ENCODE assay signal across 13 mouse cellular contexts in genomic region chr1:137297780-137298569, GRCm38 (mm10).
DNase-seq lines count a peak whose midpoint lies in the region; ATAC-seq and TF ChIP-seq lines count a peak whose summit lies in the region.
"Had no signal": no experiment of that assay in that cellular context is flagged by ENCODE, and none has a peak within 500 bp of the region (broad histone marks: within the 10 kb centered on the region; RNA-seq: fewer than 3 reads in every experiment).

No protein-coding gene starts in this region.

- no peaks in the 10 kb centered on the region for H3K9me3 ChIP-seq in forebrain, postnatal 0 days (ENCODE audit: low read length)
- H3K9me3 ChIP-seq in forebrain, embryonic 13.5 days (replicated peaks) = 0 out of 2 replicates have a peak, but pooled peaks cover 2% of the 10 kb centered on the region
- no peaks in the 10 kb centered on the region for H3K9me3 ChIP-seq in lung, embryonic 14.5 days (ENCODE audit: low read depth, low read length)
- H3K9me3 ChIP-seq: limb, embryonic 15.5 days had no signal

- WGBS in forebrain, postnatal 0 days = 58% methylated on average over 10 of the region's 10 CpGs
- 69% methylated on average over 10 of the region's 10 CpGs for WGBS in forebrain, embryonic 13.5 days
- WGBS in lung, embryonic 14.5 days = 53% methylated on average over 10 of the region's 10 CpGs
- 48% methylated on average over 10 of the region's 10 CpGs for WGBS in lung, adult 2 months

- no peaks in the 10 kb centered on the region for H3K4me1 ChIP-seq in forebrain, postnatal 0 days (ENCODE audit: insufficient read depth)
- H3K4me1 ChIP-seq in forebrain, embryonic 13.5 days = no peaks in the 10 kb centered on the region
- H3K4me1 ChIP-seq in lung, embryonic 14.5 days (ENCODE audit: insufficient read depth) = no peaks in the 10 kb centered on the region
- H3K4me1 ChIP-seq in lung, adult 2 months (ENCODE audit: control insufficient read depth, insufficient read depth, low read length) = no peaks in the 10 kb centered on the region
- H3K4me1 ChIP-seq: limb, embryonic 15.5 days had no signal

- no peak for DNase-seq in forebrain, postnatal 0 days
- peak; percentile 56 for DNase-seq in lung, embryonic 14.5 days
- DNase-seq in lung, adult 2 months = no peak
- DNase-seq in brain, adult 2 months (ENCODE audit: low read depth, low spot score) = peak; percentile 60
- DNase-seq in telencephalon, adult 2 months (ENCODE audit: low read depth, low spot score) = peak; percentile 13
- DNase-seq in heart, adult 9 months (ENCODE audit: low spot score in 2 of 2) = no peak
- no peak for DNase-seq in spleen, postnatal 14 days (ENCODE audit: low spot score in 2 of 2)
- DNase-seq: cerebellum, adult 11-12 months; gastrocnemius, postnatal 10 days; heart, postnatal 10 days; kidney, postnatal 36 days had no signal

- H3K27me3 ChIP-seq in forebrain, postnatal 0 days (ENCODE audit: insufficient read depth, low read length) = no peaks in the 10 kb centered on the region
- no peaks in the 10 kb centered on the region for H3K27me3 ChIP-seq in forebrain, embryonic 13.5 days
- H3K27me3 ChIP-seq in lung, embryonic 14.5 days (ENCODE audit: insufficient read depth, low read length) = no peaks in the 10 kb centered on the region
- H3K27me3 ChIP-seq: limb, embryonic 15.5 days had no signal

- 0 out of 2 replicates have a peak, but pooled peaks have one; percentile 23 for ATAC-seq in forebrain, postnatal 0 days
- ATAC-seq in forebrain, embryonic 13.5 days = no peak
- ATAC-seq in lung, embryonic 14.5 days (ENCODE audit: insufficient read depth) = no peak

- H3K36me3 ChIP-seq in forebrain, postnatal 0 days (ENCODE audit: insufficient read depth) = no peaks in the 10 kb centered on the region
- H3K36me3 ChIP-seq in forebrain, embryonic 13.5 days (ENCODE audit: poor library complexity, severe bottlenecking) = no peaks in the 10 kb centered on the region
- no peaks in the 10 kb centered on the region for H3K36me3 ChIP-seq in lung, embryonic 14.5 days (ENCODE audit: insufficient read depth)
- H3K36me3 ChIP-seq: limb, embryonic 15.5 days had no signal

- H3K4me2 ChIP-seq in forebrain, postnatal 0 days (ENCODE audit: low read depth) = no peak overlapping the region
- no peak overlapping the region for H3K4me2 ChIP-seq in forebrain, embryonic 13.5 days
- no peak overlapping the region for H3K4me2 ChIP-seq in lung, embryonic 14.5 days
- H3K4me2 ChIP-seq: limb, embryonic 15.5 days had no signal

- no peak for TF ChIP-seq POLR2A in lung, adult 2 months (IDR thresholded peaks at IDR 0.05; ENCODE audit: borderline replicate concordance, extremely low read depth, low read depth, low read length)

- H3K4me3 ChIP-seq in forebrain, postnatal 0 days (ENCODE audit: low read depth, low read length) = no peak overlapping the region
- H3K4me3 ChIP-seq in forebrain, embryonic 13.5 days = no peak overlapping the region
- H3K4me3 ChIP-seq in lung, embryonic 14.5 days (ENCODE audit: low read depth, low read length) = no peak overlapping the region
- H3K4me3 ChIP-seq in lung, adult 2 months (replicated peaks; ENCODE audit: extremely low read depth, low read depth, low read length) = no peak overlapping the region
- H3K4me3 ChIP-seq: limb, embryonic 15.5 days had no signal

- H3K27ac ChIP-seq in forebrain, postnatal 0 days (ENCODE audit: low read depth, low read length) = no peak overlapping the region
- no peak overlapping the region for H3K27ac ChIP-seq in forebrain, embryonic 13.5 days
- no peak overlapping the region for H3K27ac ChIP-seq in lung, embryonic 14.5 days (ENCODE audit: low read depth)
- H3K27ac ChIP-seq: limb, embryonic 15.5 days had no signal

- no peak overlapping the region for H3K9ac ChIP-seq in forebrain, postnatal 0 days
- no peak overlapping the region for H3K9ac ChIP-seq in forebrain, embryonic 13.5 days
- no peak overlapping the region for H3K9ac ChIP-seq in lung, embryonic 14.5 days
- H3K9ac ChIP-seq: limb, embryonic 15.5 days had no signal

- TF ChIP-seq CTCF in forebrain, postnatal 0 days (IDR thresholded peaks at IDR 0.05; ENCODE audit: low read depth) = no peak
- TF ChIP-seq CTCF in lung, embryonic 14.5 days (IDR thresholded peaks at IDR 0.05; ENCODE audit: low read depth) = peak; percentile 49
- no peak for TF ChIP-seq CTCF in lung, adult 2 months (IDR thresholded peaks at IDR 0.05; ENCODE audit: insufficient read depth, low read length)

Comparison
In these comparisons a context has a peak if more than half of its experiments do, and no peak if none do; other contexts are left out.
1. DNase-seq: peak in lung, embryonic 14.5 days (single experiment), brain, adult 2 months (single experiment) and telencephalon, adult 2 months (single experiment); none in forebrain, postnatal 0 days (single experiment), lung, adult 2 months (single experiment), heart, adult 9 months (0 of 2) and spleen, postnatal 14 days (0 of 2).